Mouse (Mus musculus): ENCODE measurements around the gene Spata31d1c. TPM values are rescaled to one million over a fixed set of nuclear protein-coding genes. Genes with fewer than 3 reads are reported as not detected.

The Spata31d1c gene
- polyA plus RNA-seq, 1 experiment from 2014 or later: not detected

Other genes starting within 250 kb of the Spata31d1c start
- gene Cntnap3, start 129.1 kb upstream of the Spata31d1c start, polyA plus RNA-seq (2014; fragmentation: Nextera tagmentation; extraction: Ambion mirVana): 0.17 and 0.25 TPM in 2 replicates
- gene Spata31, start 115.7 kb upstream of the Spata31d1c start, polyA plus RNA-seq (2014; fragmentation: Nextera tagmentation; extraction: Ambion mirVana): not detected in 2 replicates
- not detected in 2 replicates for gene Prss47, start 19.7 kb downstream of the Spata31d1c start, polyA plus RNA-seq (2014; fragmentation: Nextera tagmentation; extraction: Ambion mirVana)
- 45.9 and 50.2 TPM in 2 replicates for gene Mfsd14b, start 79.9 kb downstream of the Spata31d1c start, polyA plus RNA-seq (2014; fragmentation: Nextera tagmentation; extraction: Ambion mirVana)
- not detected in 2 replicates for gene Olfr465-ps1, start 105.0 kb downstream of the Spata31d1c start, polyA plus RNA-seq (2014; fragmentation: Nextera tagmentation; extraction: Ambion mirVana)
- gene Olfr466, start 117.2 kb downstream of the Spata31d1c start, polyA plus RNA-seq (2014; fragmentation: Nextera tagmentation; extraction: Ambion mirVana): not detected in 2 replicates
- not detected in 2 replicates for gene Nlrp4f, start 172.9 kb downstream of the Spata31d1c start, polyA plus RNA-seq (2014; fragmentation: Nextera tagmentation; extraction: Ambion mirVana)
- gene Gm10775, start 226.5 kb downstream of the Spata31d1c start, polyA plus RNA-seq (2014; fragmentation: Nextera tagmentation; extraction: Ambion mirVana): not detected in 2 replicates
- gene Zfp369, start 245.8 kb downstream of the Spata31d1c start, polyA plus RNA-seq (2014; fragmentation: Nextera tagmentation; extraction: Ambion mirVana): 21.7 and 22.6 TPM in 2 replicates